Mouse (Mus musculus): ENCODE data around the gene Bscl2. TPM values are rescaled to one million over a fixed set of nuclear protein-coding genes. Genes with fewer than 3 reads are reported as not detected.

Bscl2 gene
- polyA plus RNA-seq (2012; rRNA removed), result 136 and 153 TPM in 2 replicates

GRCm38 (mm10) chr19:8837251-8837791, at the start of gene Bscl2:
Gene Bscl2, plus strand, starts transcription at chr19:8837467.
- TF ChIP-seq CTCF (IDR thresholded peaks at IDR 0.05; ENCODE audit: borderline replicate concordance, control insufficient read depth, extremely low read depth, insufficient read depth, low read length, poor library complexity) (peak; percentile 90), POLR2A (IDR thresholded peaks at IDR 0.05; ENCODE audit: control insufficient read depth, extremely low read depth, insufficient read depth, low read length, poor library complexity) (no peak)
- H3K36me3 ChIP-seq (ENCODE audit: control insufficient read depth, insufficient read depth, low read length), result peaks cover 23% of the 10 kb centered on the region
- peak; percentile 83 for DNase-seq
- 4% methylated on average over 38 of the region's 38 CpGs for WGBS
- H3K27me3 ChIP-seq (ENCODE audit: control insufficient read depth, insufficient read depth, low read length), result no peaks in the 10 kb centered on the region
- peaks cover 33% of the 10 kb centered on the region for H3K4me1 ChIP-seq (replicated peaks; ENCODE audit: control insufficient read depth, insufficient read depth, low read length)
- peak within 1 kb of the TSS; percentile 86 for H3K4me3 ChIP-seq (ENCODE audit: control insufficient read depth, insufficient read depth, low read length)
- H3K27ac ChIP-seq (ENCODE audit: control insufficient read depth, insufficient read depth, low read length), result peak within 1 kb of the TSS; percentile 60

- no peak overlapping the region for H3K27ac ChIP-seq (ENCODE audit: control insufficient read depth, insufficient read depth, low read length)
- DNase-seq, result no peak
- 84% methylated on average over 3 of the region's 3 CpGs for WGBS
- H3K4me3 ChIP-seq (ENCODE audit: control insufficient read depth, insufficient read depth, low read length), result no peak overlapping the region
- H3K27me3 ChIP-seq (ENCODE audit: control insufficient read depth, insufficient read depth, low read length), result no peaks in the 10 kb centered on the region
- peaks cover 13% of the 10 kb centered on the region for H3K36me3 ChIP-seq (ENCODE audit: control insufficient read depth, insufficient read depth, low read length)
- no peak for TF ChIP-seq CTCF (IDR thresholded peaks at IDR 0.05; ENCODE audit: borderline replicate concordance, control insufficient read depth, extremely low read depth, insufficient read depth, low read length, poor library complexity)
- TF ChIP-seq POLR2A (IDR thresholded peaks at IDR 0.05; ENCODE audit: control insufficient read depth, extremely low read depth, insufficient read depth, low read length, poor library complexity), result no peak
- H3K4me1 ChIP-seq (replicated peaks; ENCODE audit: control insufficient read depth, insufficient read depth, low read length), result 0 out of 2 replicates have a peak, but pooled peaks cover 2% of the 10 kb centered on the region
Observed at GRCm38 (mm10) chr19:8788521-8788920, 48.7 kb upstream of the Bscl2 start.

- no peaks in the 10 kb centered on the region for H3K27me3 ChIP-seq (ENCODE audit: control insufficient read depth, insufficient read depth, low read length)
- no peak for DNase-seq
- H3K4me1 ChIP-seq (replicated peaks; ENCODE audit: control insufficient read depth, insufficient read depth, low read length), result 0 out of 2 replicates have a peak, but pooled peaks cover 2% of the 10 kb centered on the region
- peaks cover 20% of the 10 kb centered on the region for H3K36me3 ChIP-seq (ENCODE audit: control insufficient read depth, insufficient read depth, low read length)
- no peak overlapping the region for H3K4me3 ChIP-seq (ENCODE audit: control insufficient read depth, insufficient read depth, low read length)
- 80% methylated on average over 1 of the region's 1 CpGs for WGBS
- H3K27ac ChIP-seq (ENCODE audit: control insufficient read depth, insufficient read depth, low read length), result no peak overlapping the region
- no peak for TF ChIP-seq POLR2A (IDR thresholded peaks at IDR 0.05; ENCODE audit: control insufficient read depth, extremely low read depth, insufficient read depth, low read length, poor library complexity)
- no peak for TF ChIP-seq CTCF (IDR thresholded peaks at IDR 0.05; ENCODE audit: borderline replicate concordance, control insufficient read depth, extremely low read depth, insufficient read depth, low read length, poor library complexity)
Observed at GRCm38 (mm10) chr19:8789171-8789570, 48.1 kb upstream of the Bscl2 start.

GRCm38 (mm10) chr19:8790171-8790570, 47.1 kb upstream of the Bscl2 start:
- Histone ChIP-seq H3K4me3 (ENCODE audit: control insufficient read depth, insufficient read depth, low read length) (no peak overlapping the region), H3K27ac (ENCODE audit: control insufficient read depth, insufficient read depth, low read length) (no peak overlapping the region), H3K36me3 (ENCODE audit: control insufficient read depth, insufficient read depth, low read length) (peaks cover 25% of the 10 kb centered on the region), H3K4me1 (replicated peaks; ENCODE audit: control insufficient read depth, insufficient read depth, low read length) (0 out of 2 replicates have a peak, but pooled peaks cover 2% of the 10 kb centered on the region), H3K27me3 (ENCODE audit: control insufficient read depth, insufficient read depth, low read length) (no peaks in the 10 kb centered on the region)
- no peak for DNase-seq
- whole genome bisulfite sequencing, result 84% methylated on average over 7 of the region's 7 CpGs
- no peak for TF ChIP-seq POLR2A (IDR thresholded peaks at IDR 0.05; ENCODE audit: control insufficient read depth, extremely low read depth, insufficient read depth, low read length, poor library complexity)
- no peak for TF ChIP-seq CTCF (IDR thresholded peaks at IDR 0.05; ENCODE audit: borderline replicate concordance, control insufficient read depth, extremely low read depth, insufficient read depth, low read length, poor library complexity)

GRCm38 (mm10) chr19:8798264-8798946, 38.9 kb upstream of the Bscl2 start, which contains the start of gene Polr2g:
Gene Polr2g, minus strand, starts transcription at chr19:8798577.
- H3K27ac ChIP-seq (ENCODE audit: control insufficient read depth, insufficient read depth, low read length), result peak within 1 kb of the TSS; percentile 67
- TF ChIP-seq POLR2A (IDR thresholded peaks at IDR 0.05; ENCODE audit: control insufficient read depth, extremely low read depth, insufficient read depth, low read length, poor library complexity), result peak; percentile 75
- 0 out of 2 replicates have a peak, but pooled peaks have one; percentile 47 for TF ChIP-seq CTCF (IDR thresholded peaks at IDR 0.05; ENCODE audit: borderline replicate concordance, control insufficient read depth, extremely low read depth, insufficient read depth, low read length, poor library complexity)
- H3K4me3 ChIP-seq (ENCODE audit: control insufficient read depth, insufficient read depth, low read length), result peak within 1 kb of the TSS; percentile 88
- H3K36me3 ChIP-seq (ENCODE audit: control insufficient read depth, insufficient read depth, low read length), result peaks cover 13% of the 10 kb centered on the region
- under 1% methylated on average over 25 of the region's 25 CpGs for WGBS
- peaks cover 11% of the 10 kb centered on the region; the same call in 1 of the 2 replicates for H3K4me1 ChIP-seq (replicated peaks; ENCODE audit: control insufficient read depth, insufficient read depth, low read length)
- DNase-seq, result peak; percentile 86
- H3K27me3 ChIP-seq (ENCODE audit: control insufficient read depth, insufficient read depth, low read length), result no peaks in the 10 kb centered on the region

GRCm38 (mm10) chr19:8798947-8799315, 38.3 kb upstream of the Bscl2 start:
- DNase-seq, result no peak
- TF ChIP-seq CTCF (IDR thresholded peaks at IDR 0.05; ENCODE audit: borderline replicate concordance, control insufficient read depth, extremely low read depth, insufficient read depth, low read length, poor library complexity) (no peak), POLR2A (IDR thresholded peaks at IDR 0.05; ENCODE audit: control insufficient read depth, extremely low read depth, insufficient read depth, low read length, poor library complexity) (no peak)
- Histone ChIP-seq H3K27me3 (ENCODE audit: control insufficient read depth, insufficient read depth, low read length) (no peaks in the 10 kb centered on the region), H3K36me3 (ENCODE audit: control insufficient read depth, insufficient read depth, low read length) (peaks cover 7% of the 10 kb centered on the region), H3K27ac (ENCODE audit: control insufficient read depth, insufficient read depth, low read length) (no peak overlapping the region), H3K4me3 (ENCODE audit: control insufficient read depth, insufficient read depth, low read length) (no peak overlapping the region), H3K4me1 (replicated peaks; ENCODE audit: control insufficient read depth, insufficient read depth, low read length) (peaks cover 15% of the 10 kb centered on the region; the same call in 1 of the 2 replicates)

Data from thymus, adult 2 months (tissue).